Mouse (Mus musculus): Measurements from ENCODE around the gene Abhd12b. TPM values are rescaled to one million over a fixed set of nuclear protein-coding genes. Genes with fewer than 3 reads are reported as not detected.

Abhd12b gene
- total and polyA plus RNA-seq, 3 experiments = not detected

DNA sequence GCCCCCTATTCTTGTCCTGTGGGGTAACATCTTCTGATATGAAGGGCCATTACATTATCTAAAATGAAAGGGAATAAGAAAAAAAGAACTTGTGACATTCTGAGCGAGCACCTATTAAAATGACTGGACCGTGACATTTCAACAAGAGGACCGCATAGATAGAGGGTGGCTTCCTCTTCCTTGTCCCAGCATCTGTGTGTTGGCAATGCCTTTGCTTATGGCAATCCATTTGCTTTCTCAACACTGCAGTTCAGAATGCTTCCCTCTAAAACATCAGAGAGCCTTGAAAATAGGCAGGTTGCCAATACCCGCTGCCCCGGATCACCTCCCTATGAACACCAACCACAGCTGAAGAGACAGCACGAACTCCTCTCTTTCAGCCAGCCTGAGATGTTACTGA lies 44.0 kb upstream of the Abhd12b start:
- Histone ChIP-seq H3K36me3 (ENCODE audit: control insufficient read depth, insufficient read depth, low read length) (no peaks in the 10 kb centered on the region), H3K9ac (ENCODE audit: low read depth, low read length) (no peak overlapping the region), H3K27ac (no peak overlapping the region), H3K4me3 (no peak overlapping the region; the same call in 1 of the 2 replicates), H3K79me2 (replicated peaks; ENCODE audit: control insufficient read depth, insufficient read depth, low read length) (no peaks in the 10 kb centered on the region; the same call in none of the 2 replicates), H3K4me1 (ENCODE audit: control insufficient read depth, insufficient read depth, low read length) (peaks cover 6% of the 10 kb centered on the region), H3K27me3 (ENCODE audit: control insufficient read depth, insufficient read depth, low read length) (no peaks in the 10 kb centered on the region)
- intact Hi-C loops (cut with DNase I) = loop anchor here (2.0 to 5.0 kb wide), 2 partner anchors 35 to 43 kb away; no protein-coding TSS in a partner anchor
- no peak for TF ChIP-seq EP300 (IDR thresholded peaks at IDR 0.05; ENCODE audit: insufficient read depth, low read depth, low read length)
- TF ChIP-seq POLR2A (IDR thresholded peaks at IDR 0.05; ENCODE audit: insufficient read depth, low read depth, low read length) = no peak
- no peak for TF ChIP-seq CTCF (IDR thresholded peaks at IDR 0.05)
- 43% methylated on average over 6 of the region's 6 CpGs for WGBS
- DNase-seq = no peak

DNA sequence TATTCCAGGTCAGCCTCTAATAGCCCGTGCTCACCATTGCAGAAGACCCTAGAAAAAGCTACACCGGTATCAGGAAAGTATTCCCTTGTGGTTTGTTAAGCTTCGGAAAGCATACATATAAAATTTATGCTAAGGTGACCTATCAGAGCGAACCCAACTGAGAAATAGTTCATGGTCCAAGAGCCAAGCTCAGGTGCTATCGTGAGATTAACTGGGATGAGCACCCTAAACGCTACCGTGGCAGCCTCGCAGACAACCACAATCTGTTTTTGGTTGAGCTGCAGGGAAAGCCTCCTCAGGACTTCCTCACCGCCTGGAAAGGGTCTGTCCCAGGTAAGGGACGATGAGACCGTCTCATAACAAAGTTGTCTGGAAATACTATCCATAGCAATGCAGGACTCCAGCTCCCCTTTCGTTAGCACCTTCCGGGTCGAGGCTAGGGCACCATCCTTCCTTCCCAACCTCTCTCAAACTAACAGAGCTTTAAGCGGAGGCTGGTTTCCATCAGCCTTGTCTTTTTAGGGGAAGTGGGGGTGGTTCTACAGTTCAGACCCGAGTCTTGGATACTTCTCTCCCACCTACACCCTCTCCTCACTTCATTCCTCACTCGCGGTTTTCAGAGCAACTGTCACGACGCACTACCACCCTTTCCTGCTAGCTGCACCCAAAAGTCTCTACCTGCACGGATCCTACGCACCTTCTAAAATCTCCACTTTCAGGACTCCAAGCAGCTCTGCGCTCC lies 43.4 kb upstream of the Abhd12b start:
- Histone ChIP-seq H3K27ac (peak overlapping the region; percentile 90; the same call in 1 of the 2 replicates), H3K27me3 (ENCODE audit: control insufficient read depth, insufficient read depth, low read length) (no peaks in the 10 kb centered on the region), H3K9ac (ENCODE audit: low read depth, low read length) (peak overlapping the region; percentile 93), H3K4me1 (ENCODE audit: control insufficient read depth, insufficient read depth, low read length) (peaks cover 6% of the 10 kb centered on the region), H3K4me3 (peak overlapping the region; percentile 91), H3K79me2 (replicated peaks; ENCODE audit: control insufficient read depth, insufficient read depth, low read length) (no peaks in the 10 kb centered on the region; the same call in none of the 2 replicates), H3K36me3 (ENCODE audit: control insufficient read depth, insufficient read depth, low read length) (no peaks in the 10 kb centered on the region)
- intact Hi-C loops (cut with DNase I) = loop anchor here (2.0 to 5.0 kb wide), 2 partner anchors 34 to 43 kb away; no protein-coding TSS in a partner anchor
- 13% methylated on average over 23 of the region's 23 CpGs for WGBS
- TF ChIP-seq EP300 (IDR thresholded peaks at IDR 0.05; ENCODE audit: insufficient read depth, low read depth, low read length) (no peak), POLR2A (IDR thresholded peaks at IDR 0.05; ENCODE audit: insufficient read depth, low read depth, low read length) (no peak), CTCF (IDR thresholded peaks at IDR 0.05) (no peak)
- DNase-seq = peak in 1 of 2 experiments; percentile 25

DNA sequence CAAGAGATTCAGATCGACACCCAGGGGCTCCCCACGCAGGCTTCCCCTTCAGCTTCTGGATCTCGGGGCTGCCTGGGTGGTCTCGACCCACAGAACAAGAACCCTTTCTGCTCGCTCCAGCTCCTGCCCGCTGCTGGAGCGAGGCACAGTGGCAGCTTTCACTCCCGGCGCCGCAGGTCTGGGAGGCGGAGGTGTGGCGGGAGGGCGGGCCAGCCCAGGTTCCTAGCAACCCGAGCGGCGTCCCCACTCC lies 42.9 kb upstream of the Abhd12b start:
- H3K79me2 ChIP-seq (replicated peaks; ENCODE audit: control insufficient read depth, insufficient read depth, low read length) = no peaks in the 10 kb centered on the region; the same call in 1 of the 2 replicates

DNA sequence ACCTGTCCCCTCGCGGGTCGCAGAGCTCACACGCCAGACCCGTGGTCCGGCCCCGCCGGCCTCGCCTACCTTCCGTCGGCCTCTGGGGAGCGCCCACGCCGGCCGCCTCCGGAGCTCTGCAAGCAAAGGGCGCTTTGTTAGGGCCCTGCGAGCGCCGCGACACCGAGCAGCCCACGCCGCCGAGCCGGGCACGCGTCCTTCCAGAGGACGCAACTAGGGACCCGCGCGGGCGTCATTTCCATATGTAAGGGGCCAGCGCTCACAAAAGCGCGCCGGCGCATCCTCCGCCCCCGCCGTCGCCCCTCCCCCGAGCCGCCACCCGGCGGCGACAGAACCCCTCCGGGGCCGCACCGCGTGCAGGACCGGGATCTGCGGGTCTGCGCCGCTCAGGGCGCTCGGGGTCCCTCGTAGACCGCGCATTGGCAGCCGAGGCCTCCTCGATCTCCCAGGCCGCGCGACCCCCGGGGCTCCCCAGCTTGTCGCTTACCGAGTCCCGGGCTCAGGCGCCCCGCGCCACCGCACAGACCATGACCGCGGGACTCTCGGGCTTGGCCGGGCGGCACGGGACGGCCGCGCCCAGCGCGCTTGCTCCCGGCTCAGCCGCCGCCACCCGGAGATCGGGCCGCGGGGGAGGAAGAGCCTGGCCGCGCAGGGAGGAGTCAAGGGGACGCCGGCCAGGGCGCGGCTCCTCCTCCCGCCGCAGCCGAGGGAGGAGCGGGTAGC lies 42.4 kb upstream of the Abhd12b start:
- WGBS = under 1% methylated on average over 101 of the region's 101 CpGs
- TF ChIP-seq POLR2A (IDR thresholded peaks at IDR 0.05; ENCODE audit: insufficient read depth, low read depth, low read length) = peak; percentile 47; the same call in 1 of the 2 replicates
- peak; percentile 14 for TF ChIP-seq CTCF (IDR thresholded peaks at IDR 0.05)
- TF ChIP-seq EP300 (IDR thresholded peaks at IDR 0.05; ENCODE audit: insufficient read depth, low read depth, low read length) = no peak
- peaks cover 6% of the 10 kb centered on the region for H3K4me1 ChIP-seq (ENCODE audit: control insufficient read depth, insufficient read depth, low read length)
- H3K4me3 ChIP-seq = peak overlapping the region; percentile 91
- intact Hi-C loops (cut with DNase I) = loop anchor here (2.0 to 5.0 kb wide), 2 partner anchors 33 to 44 kb away; no protein-coding TSS in a partner anchor
- peak; percentile 89 to 91 for DNase-seq
- H3K27me3 ChIP-seq (ENCODE audit: control insufficient read depth, insufficient read depth, low read length) = no peaks in the 10 kb centered on the region
- no peaks in the 10 kb centered on the region for H3K79me2 ChIP-seq (replicated peaks; ENCODE audit: control insufficient read depth, insufficient read depth, low read length)
- peak overlapping the region; percentile 90 for H3K27ac ChIP-seq
- peak overlapping the region; percentile 93 for H3K9ac ChIP-seq (ENCODE audit: low read depth, low read length)
- no peaks in the 10 kb centered on the region for H3K36me3 ChIP-seq (ENCODE audit: control insufficient read depth, insufficient read depth, low read length)

More for the DNA sequence above, 42.9 kb upstream of the Abhd12b start:
- Histone ChIP-seq H3K4me1 (ENCODE audit: control insufficient read depth, insufficient read depth, low read length) (peaks cover 6% of the 10 kb centered on the region), H3K27me3 (ENCODE audit: control insufficient read depth, insufficient read depth, low read length) (no peaks in the 10 kb centered on the region), H3K9ac (ENCODE audit: low read depth, low read length) (peak overlapping the region; percentile 93), H3K27ac (peak overlapping the region; percentile 90), H3K4me3 (peak overlapping the region; percentile 91), H3K36me3 (ENCODE audit: control insufficient read depth, insufficient read depth, low read length) (no peaks in the 10 kb centered on the region)
- TF ChIP-seq CTCF (IDR thresholded peaks at IDR 0.05) = no peak
- no peak for TF ChIP-seq POLR2A (IDR thresholded peaks at IDR 0.05; ENCODE audit: insufficient read depth, low read depth, low read length)
- no peak for TF ChIP-seq EP300 (IDR thresholded peaks at IDR 0.05; ENCODE audit: insufficient read depth, low read depth, low read length)
- under 1% methylated on average over 16 of the region's 16 CpGs for WGBS
- intact Hi-C loops (cut with DNase I) = loop anchor here (2.0 to 5.0 kb wide), 2 partner anchors 34 to 44 kb away; no protein-coding TSS in a partner anchor
- no peak for DNase-seq

DNA sequence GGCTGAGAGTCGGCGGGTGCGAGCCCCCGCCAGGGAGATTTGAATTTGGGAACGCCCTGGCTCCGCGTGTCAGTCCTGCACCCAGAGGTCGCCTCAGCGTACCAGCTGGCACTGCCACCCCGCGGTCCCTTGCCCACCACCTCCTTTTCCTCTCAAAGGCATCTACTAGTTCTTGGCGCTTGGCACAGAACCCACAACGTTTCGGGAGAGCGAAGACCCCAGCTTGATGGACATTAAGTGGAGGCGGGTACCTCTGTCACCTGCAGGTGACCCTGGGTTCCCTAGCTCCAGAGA lies 41.9 kb upstream of the Abhd12b start:
- WGBS = 4% methylated on average over 16 of the region's 16 CpGs
- Histone ChIP-seq H3K79me2 (replicated peaks; ENCODE audit: control insufficient read depth, insufficient read depth, low read length) (no peaks in the 10 kb centered on the region), H3K4me1 (ENCODE audit: control insufficient read depth, insufficient read depth, low read length) (peaks cover 5% of the 10 kb centered on the region), H3K4me3 (peak overlapping the region; percentile 91), H3K9ac (ENCODE audit: low read depth, low read length) (peak overlapping the region; percentile 59), H3K27ac (peak overlapping the region; percentile 90), H3K27me3 (ENCODE audit: control insufficient read depth, insufficient read depth, low read length) (no peaks in the 10 kb centered on the region), H3K36me3 (ENCODE audit: control insufficient read depth, insufficient read depth, low read length) (no peaks in the 10 kb centered on the region)
- DNase-seq = no peak
- 0 out of 2 replicates have a peak, but pooled peaks have one; percentile 9 for TF ChIP-seq POLR2A (IDR thresholded peaks at IDR 0.05; ENCODE audit: insufficient read depth, low read depth, low read length)
- no peak for TF ChIP-seq EP300 (IDR thresholded peaks at IDR 0.05; ENCODE audit: insufficient read depth, low read depth, low read length)
- no peak for TF ChIP-seq CTCF (IDR thresholded peaks at IDR 0.05)
- intact Hi-C loops (cut with DNase I) = loop anchor here (5.0 kb wide), 1 partner anchor 45 kb away; no protein-coding TSS in a partner anchor

All from heart, adult 2 months (tissue).